Mouse (Mus musculus) kidney, postnatal 14 days (tissue): ENCODE results near the gene Hadhb.
"Not testable (repeated sequence)": the region's sequence is repeated elsewhere in the genome, so short reads cannot be mapped to it uniquely, and the experiment has no call there.

Experiments used
- DNase-seq: peaks from one replicate; pipeline ENCODE4 v3.0.0; 2022; ENCODE audit warnings: mixed read lengths

Hadhb gene

DNA sequence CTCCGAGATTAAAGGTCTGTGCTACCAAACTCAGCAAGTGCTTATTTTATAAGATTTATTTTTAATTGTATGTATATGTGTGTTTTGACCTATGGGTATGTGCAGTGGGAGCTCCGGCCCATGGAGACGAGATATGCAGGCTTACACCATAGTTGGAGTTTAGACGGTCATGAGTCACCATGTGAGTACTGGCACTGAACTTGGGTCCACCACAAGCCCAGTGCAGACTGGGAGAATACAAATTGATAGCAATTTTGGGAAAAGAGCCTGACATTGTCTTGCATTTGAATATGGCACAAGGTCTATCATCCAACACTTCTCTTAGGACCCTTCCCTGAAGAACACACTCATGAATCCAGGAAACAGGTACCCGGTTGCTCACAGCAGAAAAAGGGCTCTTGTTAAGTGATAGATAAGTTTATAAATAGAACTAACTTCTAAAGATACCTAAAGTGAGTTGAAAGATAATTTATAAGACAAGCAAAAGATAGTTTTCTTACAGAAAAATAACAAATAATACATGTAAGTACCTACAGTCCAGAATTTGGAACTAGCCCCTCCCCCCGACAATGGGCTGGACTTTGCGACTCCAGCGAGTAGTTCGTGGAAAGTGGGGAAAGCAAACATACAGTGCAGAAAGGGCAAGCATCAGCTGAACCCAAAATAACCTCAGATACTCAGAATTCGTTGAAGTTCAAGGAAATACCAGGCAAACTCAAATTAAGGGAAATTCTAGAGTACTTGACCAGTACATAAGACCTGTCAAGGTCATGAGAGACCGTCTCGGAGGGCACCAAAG, 32.8 kb downstream of the Hadhb start:
- DNase-seq: no peak

DNA sequence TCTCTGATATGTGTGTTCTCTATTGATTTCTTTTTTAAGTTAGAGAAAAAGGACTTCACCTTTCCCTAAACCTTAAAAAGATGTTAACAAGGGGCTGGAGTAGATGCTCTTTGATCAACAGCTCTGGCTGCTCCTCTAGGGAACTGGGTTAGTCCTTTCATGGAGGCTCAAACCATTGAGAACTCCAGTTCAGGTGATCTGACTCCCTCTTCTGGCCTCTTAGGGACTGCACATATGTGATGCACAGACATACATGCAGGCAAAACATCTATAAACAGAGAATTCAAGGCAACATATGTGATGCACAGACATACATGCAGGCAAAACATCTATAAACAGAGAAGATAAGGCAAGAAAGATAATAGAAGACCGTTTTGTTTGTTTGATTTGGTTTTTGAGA, 37.4 kb downstream of the Hadhb start:
- DNase-seq: no peak

DNA sequence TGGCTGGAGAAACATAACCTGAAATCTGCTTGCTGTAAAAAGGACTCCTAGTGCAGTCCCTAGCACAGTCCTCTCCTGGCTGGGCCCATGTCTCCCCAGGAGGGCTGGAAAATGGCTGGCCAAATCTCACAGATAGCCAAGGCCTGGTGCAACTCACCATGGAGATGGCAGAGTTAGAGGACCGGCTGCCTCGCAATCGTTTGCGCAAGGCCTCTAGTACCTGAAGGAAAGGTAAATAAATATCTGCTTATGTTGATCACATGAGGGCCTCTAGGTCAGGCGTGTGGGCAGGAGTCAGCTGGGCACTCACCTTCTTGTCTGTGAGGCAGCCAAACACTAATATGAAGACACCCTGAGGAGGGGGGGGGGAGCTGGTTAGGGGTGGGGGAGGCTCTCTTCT, 40.3 kb downstream of the Hadhb start:
- DNase-seq: no peak

DNA sequence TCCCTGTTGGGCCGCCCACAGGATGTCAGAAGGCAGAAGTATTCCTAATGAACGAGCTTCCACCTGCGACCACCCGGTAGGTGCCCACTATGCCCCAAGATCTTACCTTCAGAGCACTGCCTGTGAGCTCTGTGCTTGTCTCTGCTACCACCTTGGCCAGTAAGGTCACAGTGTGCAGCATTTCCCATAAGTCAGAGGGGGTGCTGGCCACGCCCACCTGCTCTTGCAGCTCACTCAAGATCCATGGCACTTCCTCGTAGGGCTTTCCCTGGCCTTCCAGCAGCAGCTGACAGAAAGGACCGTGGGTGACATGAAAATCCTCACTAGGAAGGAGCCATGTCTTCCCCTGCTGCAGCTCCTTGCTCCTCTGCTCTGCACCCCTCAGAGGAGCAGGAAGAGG, 43.2 kb downstream of the Hadhb start:
- DNase-seq: no peak

DNA sequence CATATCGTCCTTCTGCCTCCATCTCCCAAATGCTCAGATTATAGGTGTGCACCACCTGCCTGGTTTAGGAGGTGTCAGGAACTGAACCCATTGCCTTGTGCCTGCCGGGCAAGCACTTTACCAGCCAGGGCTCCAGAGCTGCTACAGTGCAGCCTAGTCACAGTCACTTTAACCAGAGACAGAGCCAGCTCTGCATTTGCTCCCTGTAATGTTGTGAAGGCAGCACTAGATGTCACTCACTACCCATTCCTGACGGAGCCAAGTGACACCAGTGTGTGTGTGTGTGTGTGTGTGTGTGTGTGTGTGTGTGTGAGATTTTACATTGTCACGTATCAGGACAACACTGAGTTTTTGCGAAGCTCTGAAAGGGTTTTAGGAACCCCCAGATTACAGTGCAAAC, 46.5 kb downstream of the Hadhb start:
- peak; percentile 45 for DNase-seq

DNA sequence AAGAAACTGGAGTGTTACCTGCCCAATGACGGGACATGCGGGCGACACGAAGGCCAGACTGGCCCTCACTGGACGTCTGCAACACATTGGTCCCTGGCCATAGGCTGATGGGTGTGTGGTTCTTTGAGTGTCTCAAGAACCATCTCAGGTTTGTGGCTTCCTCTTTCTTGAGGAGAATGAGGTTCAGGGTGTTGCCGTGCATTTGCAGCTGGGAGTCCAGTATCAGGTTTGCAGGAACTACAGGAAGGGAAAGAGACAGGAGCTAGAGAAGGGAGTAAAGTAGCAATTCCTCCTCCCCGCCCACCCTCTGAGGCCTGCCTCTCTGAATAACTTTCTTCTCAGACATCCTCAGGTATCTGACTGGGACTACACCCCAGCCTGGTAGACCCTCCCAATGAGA, 47.2 kb downstream of the Hadhb start:
- DNase-seq: no peak

DNA sequence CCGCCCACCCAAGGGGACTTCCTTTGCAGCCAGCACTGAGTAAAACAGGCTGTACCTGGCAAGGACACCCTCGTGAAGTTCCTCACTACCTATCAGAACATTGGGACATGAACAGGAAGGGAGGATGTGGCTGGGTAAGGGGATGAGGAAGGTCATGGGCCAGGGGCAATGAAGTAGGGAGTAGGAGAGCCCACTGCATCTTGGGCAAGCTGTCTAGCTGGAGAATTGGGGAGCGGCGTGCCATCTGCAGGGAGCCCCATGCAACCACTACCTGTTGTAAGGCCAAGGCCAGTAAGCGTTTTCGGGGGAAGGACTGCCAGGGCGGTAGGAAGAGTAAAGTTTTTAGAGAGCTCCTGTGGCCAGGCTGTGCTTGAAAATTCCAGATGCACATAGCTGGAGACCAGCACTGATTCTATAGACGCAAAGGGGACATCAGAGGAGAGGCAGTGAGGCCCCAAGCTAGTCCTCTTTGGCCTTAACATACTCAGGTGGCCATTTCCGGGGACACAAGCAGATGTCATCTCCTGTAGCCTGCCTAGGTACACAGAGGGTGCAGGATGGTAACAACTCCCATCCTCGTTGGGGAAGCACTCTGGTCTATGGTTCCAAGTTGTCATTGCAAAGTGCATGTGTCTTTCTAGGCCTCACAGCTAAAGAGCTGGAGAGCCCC, 48.3 kb downstream of the Hadhb start:
- DNase-seq: no peak

DNA sequence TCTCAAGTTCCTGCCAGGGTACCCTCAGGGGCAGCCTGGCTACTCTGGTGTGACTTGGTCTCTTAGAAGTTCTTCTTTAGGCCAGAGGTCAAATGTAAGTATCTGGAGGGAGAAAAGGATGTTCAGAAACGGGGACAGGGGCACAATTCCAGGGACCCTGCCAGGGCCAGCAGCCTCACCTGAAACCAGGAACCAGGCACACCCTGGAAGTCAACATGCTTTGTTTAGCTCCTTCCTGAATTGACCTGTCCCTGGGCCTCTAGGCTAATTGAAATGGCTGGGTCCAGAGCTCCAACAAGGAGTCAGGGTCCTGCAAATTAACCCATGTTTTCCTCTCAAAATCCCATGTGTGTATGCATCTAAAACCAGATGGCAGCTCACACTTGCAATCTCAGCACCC, 49.4 kb downstream of the Hadhb start:
- no peak for DNase-seq

DNA sequence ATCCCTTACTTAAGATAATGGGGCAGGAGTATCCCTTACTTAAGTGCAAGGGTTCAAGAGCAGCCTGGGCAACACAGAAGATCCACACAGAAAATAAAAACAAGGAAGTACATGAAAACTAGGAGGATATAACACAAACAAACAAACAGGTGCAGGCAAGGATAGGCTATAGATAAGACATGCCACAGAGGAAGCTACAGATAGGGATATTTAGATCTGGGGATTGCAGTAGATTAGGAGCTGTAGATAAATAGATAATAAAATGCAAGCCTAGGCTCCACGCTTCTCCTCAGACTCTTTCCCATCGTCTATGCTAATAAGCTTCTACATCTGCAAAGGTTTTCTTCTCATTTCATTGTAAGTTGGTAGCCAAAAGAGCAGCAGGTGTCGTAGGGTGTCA, 50.0 kb downstream of the Hadhb start:
- DNase-seq: no peak

DNA sequence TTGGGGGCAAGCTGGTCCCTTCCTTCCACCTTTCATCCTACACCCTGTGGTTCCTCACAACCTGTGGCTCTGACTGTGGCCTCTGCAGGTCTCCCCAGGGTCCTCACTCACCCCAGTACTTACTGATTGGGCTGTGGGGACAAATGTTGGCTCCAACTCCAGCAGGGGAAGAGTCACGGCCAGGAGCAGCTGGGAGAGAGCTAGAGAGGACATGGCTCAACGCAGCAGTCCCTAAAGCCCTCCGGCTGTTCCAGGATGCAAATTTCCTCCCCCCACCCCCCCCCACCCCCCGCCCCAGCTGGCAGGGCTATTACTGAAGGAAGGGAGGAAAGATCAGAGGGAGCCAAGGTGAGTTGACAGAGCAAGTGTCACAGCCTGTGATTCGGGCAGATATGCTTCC, 50.4 kb downstream of the Hadhb start, which contains the start of gene Adgrf3:
Adgrf3 (minus strand) TSS at position 230 of the 400 bp plus-strand sequence.
- no peak for DNase-seq

DNA sequence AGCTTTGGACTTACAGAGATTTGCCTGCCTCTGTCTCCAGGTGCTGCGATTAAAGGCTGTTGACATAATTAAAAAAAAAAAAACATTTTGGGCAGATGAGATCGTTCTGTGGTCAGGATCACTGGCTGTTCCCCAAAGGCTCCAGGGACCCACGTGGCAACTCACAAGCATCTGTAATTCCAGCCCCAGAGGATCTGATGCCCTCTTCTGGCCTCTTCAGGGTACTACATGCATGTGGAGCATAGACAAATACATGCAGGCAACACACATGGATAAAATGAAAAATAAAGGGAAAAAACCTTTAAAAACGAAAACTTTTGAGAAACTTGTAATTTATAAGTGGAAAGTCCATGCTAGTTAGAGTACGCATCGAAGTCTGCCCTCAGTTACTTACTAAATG, 52.2 kb downstream of the Hadhb start:
- peak; percentile 19 for DNase-seq

DNA sequence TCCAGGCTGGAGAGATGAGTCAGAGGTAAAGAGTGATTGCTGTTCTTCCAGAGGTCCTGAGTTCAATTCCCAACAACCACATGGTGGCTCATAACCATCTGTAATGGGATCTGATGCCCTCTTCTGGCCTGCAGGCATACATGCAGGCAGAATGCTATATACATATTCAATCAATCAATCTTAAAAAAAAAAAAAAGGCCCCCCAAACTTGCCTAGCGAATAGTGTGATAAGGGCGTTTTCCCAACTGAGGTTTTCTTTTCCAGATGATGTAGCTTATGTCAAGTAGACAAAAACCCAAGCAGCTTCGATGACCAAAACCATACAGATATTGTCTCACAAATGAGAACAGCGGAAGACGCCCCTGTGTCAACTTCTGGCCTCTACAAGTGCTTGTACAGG, 55.7 kb downstream of the Hadhb start:
- not testable (repeated sequence) for DNase-seq

DNA sequence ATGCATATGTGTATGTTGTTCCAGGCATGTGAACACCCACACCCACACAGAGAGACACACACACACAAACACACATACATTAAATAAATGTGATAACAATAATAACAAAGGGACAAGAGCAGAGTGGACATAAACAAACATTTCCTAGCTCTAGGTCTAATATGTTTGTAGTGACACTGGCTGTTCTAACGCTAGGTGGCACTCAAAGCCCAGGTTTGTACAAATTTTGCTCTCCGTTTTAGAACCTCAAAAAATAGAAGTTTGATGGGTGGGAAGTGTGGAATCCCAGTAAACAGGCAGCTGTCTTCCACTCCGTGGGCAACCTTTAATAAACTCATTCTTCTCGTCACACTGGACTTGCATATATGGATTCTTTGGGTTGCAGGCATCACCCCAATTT, 59.8 kb downstream of the Hadhb start:
- DNase-seq: peak; percentile 64

DNA sequence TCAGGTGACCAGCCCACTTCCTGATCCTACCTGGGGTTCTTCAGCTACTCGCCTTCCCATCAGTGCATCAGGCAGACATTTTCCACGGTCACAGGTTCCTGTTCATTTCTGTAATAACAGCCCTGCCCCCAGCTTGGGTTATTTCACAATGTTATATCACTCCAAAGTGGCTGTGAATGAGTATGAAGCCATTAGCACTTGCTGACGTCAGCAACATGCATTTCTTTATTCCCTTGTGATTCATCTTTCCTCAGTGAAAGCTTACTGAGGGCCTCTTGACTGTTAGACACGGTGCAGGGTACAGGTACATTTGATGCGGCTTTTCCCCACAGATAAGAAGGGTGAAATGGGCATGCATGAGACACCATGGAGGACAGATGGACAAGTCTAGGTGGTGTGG, 60.9 kb downstream of the Hadhb start:
- DNase-seq: no peak

DNA sequence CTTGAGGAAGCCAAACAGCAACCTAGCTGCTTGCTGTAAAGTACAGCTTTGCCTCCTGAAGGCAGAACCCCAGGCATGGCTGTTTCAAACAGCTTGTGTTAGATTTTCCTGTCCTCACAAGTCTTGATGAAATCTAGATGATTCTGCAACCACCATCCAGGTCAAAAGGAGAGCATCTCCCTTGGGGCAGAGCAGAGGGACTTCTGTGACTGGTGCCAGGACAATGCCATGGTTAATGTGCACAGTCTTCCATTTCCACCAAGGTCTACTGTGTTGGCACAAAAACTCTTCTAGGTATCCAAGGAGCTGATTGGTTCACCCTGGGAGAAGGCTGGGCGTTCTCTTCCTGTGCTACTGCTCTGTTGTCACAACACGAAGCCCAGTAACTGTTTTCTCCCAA, 64.7 kb downstream of the Hadhb start:
- DNase-seq: no peak

DNA sequence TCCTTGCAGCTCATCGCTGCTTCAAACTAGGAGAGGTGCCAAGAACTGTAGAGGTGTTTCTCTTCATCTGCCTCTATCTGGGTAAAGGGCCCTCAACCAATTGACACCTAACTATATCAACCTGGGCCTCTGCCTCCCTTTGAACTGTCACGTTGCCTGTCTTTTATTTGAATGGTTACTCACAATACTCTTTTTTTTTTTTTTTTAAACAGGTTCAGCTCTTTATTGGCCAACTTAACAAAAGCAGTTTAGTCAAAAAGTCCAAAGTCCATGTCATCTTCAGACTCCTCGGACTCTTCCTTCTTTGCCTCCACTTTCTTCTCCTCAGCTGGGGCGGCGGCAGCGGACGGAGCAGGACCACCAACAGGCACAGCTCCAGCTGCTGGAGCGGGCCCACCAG, 65.6 kb downstream of the Hadhb start:
- no peak for DNase-seq

DNA sequence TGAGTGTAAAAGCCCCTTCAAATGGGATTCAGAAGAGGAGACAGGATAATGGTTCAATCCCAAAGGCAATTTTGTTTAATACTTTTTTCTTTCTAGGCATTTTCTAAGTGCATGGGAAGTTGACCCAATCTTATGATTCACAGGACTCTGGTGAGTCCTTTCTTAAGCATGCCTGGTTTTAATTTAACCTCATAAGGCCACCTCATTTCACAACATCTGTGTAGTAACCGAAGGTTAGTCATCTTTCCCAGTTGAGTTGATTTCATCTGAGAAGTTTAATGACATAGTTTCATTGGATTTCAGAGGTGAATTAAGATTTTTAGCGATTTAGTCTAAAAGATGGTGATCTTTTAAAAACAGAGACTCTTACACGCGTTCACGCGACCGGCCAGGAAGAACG, 67.6 kb downstream of the Hadhb start:
- DNase-seq: no peak

DNA sequence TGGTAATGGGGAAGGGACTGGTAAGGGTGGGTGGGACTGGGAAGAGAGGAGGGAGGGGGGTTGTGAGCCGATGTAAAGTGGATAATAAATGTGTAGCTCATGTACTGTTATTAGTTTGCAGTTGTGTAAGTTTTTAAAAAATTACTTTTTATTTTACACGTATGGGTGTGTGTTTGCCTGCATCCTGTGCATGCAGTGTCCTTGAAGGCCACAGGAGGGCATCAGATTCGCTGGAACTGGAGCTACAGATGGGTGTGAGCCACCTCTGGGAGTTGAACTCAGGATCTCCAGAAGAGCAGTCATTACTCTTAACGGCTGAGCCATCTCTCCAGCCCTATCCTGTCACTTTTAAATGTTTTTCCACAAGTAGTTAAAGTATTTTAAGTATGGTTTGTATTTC, 75.9 kb downstream of the Hadhb start:
- DNase-seq: peak; percentile 17

DNA sequence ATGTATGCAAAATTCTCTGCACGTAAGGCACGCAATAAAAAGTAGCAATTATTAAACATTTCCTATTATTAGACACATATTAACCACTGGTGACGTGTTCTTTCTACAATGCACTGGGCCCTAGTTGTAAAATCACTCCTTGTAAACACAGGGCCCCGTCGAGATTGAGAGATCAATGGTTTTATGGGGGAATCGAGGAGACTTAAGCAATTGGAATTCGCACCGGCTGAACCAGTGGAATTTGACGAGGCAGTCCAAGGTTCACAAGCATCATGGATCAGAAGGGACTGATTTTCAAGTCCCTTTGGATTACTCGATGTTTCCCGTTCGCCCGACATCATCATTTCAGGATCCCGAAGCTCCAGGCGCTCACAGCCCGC, 76.8 kb downstream of the Hadhb start:
- no peak for DNase-seq

DNA sequence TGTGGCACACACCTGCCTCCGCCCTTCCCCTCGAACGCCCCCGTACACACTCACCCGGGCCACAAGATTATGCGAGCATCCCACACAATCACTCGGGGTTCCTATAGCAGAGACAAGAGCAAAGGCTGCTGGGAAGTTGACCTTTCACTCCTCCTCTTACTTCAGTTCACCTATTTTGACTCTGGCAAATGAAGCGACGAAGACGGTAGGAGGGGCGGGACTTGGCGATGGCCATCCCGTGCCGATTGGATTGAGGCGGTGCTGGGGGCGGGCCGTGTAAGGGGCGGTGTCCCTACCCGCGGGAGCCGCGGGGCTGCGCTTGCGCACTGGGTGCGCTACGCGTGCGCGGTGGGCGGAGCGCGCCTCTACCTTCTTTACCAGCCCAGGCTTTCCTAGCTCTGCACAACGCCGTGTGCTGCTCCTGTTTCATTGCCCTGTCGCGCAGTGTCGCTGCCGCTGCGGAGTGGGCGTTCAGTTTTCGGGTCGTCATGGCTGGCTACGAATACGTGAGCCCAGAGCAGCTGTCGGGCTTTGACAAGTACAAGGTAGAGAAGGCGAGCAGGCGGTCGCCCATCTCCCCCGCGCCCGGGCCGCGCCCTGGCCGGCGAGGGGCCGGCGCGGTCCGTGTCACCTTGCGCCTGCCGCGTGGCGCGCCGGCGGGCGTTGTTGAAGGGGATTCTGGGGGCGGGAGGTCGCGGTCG, 77.4 kb downstream of the Hadhb start, which contains the start of gene Selenoi:
Selenoi (plus strand) TSS at position 311 of the 701 bp plus-strand sequence.
- DNase-seq: peak; percentile 99

DNA sequence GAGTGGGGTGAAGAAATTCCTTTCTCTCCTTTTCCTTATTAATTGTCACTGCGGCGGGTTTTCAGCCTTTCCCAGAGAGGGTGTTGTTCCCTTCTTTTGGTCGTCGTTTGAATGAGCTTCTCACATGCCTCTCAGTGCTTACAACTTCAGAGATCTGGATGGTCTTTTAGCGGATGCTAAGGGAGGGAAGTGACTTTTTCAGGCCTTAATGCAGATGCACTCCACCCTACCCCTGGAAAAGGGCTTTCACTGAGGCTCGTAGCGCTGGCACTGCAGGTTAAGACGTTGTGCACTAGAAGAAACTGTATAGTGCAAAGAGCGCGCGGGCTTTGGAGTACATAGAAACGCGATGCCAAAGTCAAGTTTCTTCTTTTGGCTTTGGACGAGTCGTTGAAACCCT, 78.0 kb downstream of the Hadhb start:
- peak; percentile 21 for DNase-seq

DNA sequence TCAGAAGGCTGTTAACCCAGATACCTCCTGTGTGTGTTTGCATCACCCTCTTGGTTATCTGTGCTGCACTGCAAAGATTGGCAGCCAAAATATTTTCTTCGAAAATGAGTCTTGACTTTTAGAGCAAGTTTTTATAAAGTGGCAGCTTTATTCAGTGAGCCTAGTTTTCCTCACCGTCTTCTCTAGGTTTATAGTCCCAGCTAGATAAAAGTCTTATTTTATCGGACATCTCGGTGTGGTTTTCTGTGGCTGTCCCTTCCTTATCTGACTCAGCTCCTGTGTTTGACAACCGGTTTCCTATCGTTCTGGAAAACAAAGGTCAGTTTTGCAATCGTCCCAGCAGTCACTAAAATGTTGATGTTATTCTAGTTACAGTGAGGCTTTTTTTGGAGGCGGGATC, 78.9 kb downstream of the Hadhb start:
- DNase-seq: no peak
